Mouse (Mus musculus) midbrain, embryonic 16.5 days (tissue): Measurements from ENCODE around the gene Rit1. TPM values are rescaled to one million over a fixed set of nuclear protein-coding genes. Genes with fewer than 3 reads are reported as not detected.
"Not testable (repeated sequence)": the region's sequence is repeated elsewhere in the genome, so short reads cannot be mapped to it uniquely, and the experiment has no call there.

ENCODE experiments used
- ATAC-seq: fragments of 200-750 bp; cut with Nextera tagmentation; 2 replicates; pipeline ENCODE4 v1.8.0; 2017; ENCODE audit warnings: moderate TSS enrichment
- H3K27ac ChIP-seq: fragments of 300-500 bp; sonication (generic); 2 replicates; pipeline ENCODE4 v1.5.1; 2014; ENCODE audit warnings: mild to moderate bottlenecking, low read length, mixed read lengths
- H3K27me3 ChIP-seq: fragments of 300-500 bp; sonication (generic); 2 replicates; pipeline ENCODE4 v1.6.1; 2014; ENCODE audit warnings: low read depth, low read length, mixed read lengths; ENCODE audit not compliant: control insufficient read depth, insufficient read depth
- H3K36me3 ChIP-seq: fragments of 300-500 bp; sonication (generic); 2 replicates; pipeline ENCODE4 v1.6.1; 2014; ENCODE audit warnings: mild to moderate bottlenecking, low read length, moderate library complexity, mixed read lengths; ENCODE audit not compliant: control insufficient read depth, insufficient read depth
- H3K4me1 ChIP-seq: fragments of 300-500 bp; sonication (generic); 2 replicates; pipeline ENCODE4 v1.6.1; 2014; ENCODE audit warnings: mild to moderate bottlenecking, low read length, mixed read lengths; ENCODE audit not compliant: control insufficient read depth, insufficient read depth
- H3K4me2 ChIP-seq: fragments of 300-500 bp; sonication (generic); 2 replicates; pipeline ENCODE4 v1.6.1; 2014; ENCODE audit warnings: mild to moderate bottlenecking, low read length, mixed read lengths
- H3K4me3 ChIP-seq: fragments of 300-500 bp; sonication (generic); 2 replicates; pipeline ENCODE4 v1.5.1; 2014; ENCODE audit warnings: low read depth, mild to moderate bottlenecking, low read length, moderate library complexity, mixed read lengths
- H3K9ac ChIP-seq: fragments of 300-500 bp; sonication (generic); 2 replicates; pipeline ENCODE4 v1.6.1; 2014; ENCODE audit warnings: low read depth, low read length, mixed read lengths
- H3K9me3 ChIP-seq: fragments of 300-500 bp; sonication (generic); replicated peaks from 2 replicates; pipeline ENCODE4 v1.6.1; 2014; ENCODE audit warnings: mild to moderate bottlenecking, low read length, mixed read lengths; ENCODE audit not compliant: control insufficient read depth, poor library complexity, severe bottlenecking
- WGBS: fragments of 180-500 bp; shearing (Covaris S2); extraction: QIAGEN DNeasy Blood & Tissue Kit; methylation state at CpG from one replicate; pipeline ENCODE4 v1.1.7; 2014; 5-methylcytosine and 5-hydroxymethylcytosine counted together
- polyA plus RNA-seq: library from polyadenylated mRNA; unstranded; fragments of >200 nt; fragmentation: Nextera tagmentation; extraction: Ambion mirVana; gene quantifications from 2 replicates; pipeline ENCODE4 v1.2.1, GENCODE M21; 2015

Rit1 gene
- polyA plus RNA-seq, 1 experiment from 2014 or later: 65.6 TPM

GRCm38 (mm10) chr3:88689079-88689478 is 27.6 kb upstream of the Rit1 start:
- Histone ChIP-seq H3K27ac (no peak overlapping the region), H3K9ac (no peak overlapping the region), H3K9me3 (no peaks in the 10 kb centered on the region), H3K36me3 (peaks cover 26% of the 10 kb centered on the region), H3K4me2 (no peak overlapping the region), H3K4me3 (no peak overlapping the region), H3K4me1 (peaks cover 21% of the 10 kb centered on the region), H3K27me3 (no peaks in the 10 kb centered on the region)
- ATAC-seq: no peak
- WGBS: 93% methylated on average over 5 of the region's 5 CpGs

- Histone ChIP-seq H3K4me3 (no peak overlapping the region), H3K4me1 (no peaks in the 10 kb centered on the region), H3K27me3 (no peaks in the 10 kb centered on the region), H3K27ac (no peak overlapping the region), H3K9me3 (no peaks in the 10 kb centered on the region), H3K36me3 (peaks cover 51% of the 10 kb centered on the region), H3K4me2 (no peak overlapping the region), H3K9ac (no peak overlapping the region)
- ATAC-seq: no peak
Observed at GRCm38 (mm10) chr3:88695545-88695944, 21.1 kb upstream of the Rit1 start.

GRCm38 (mm10) chr3:88698051-88698450 is 18.6 kb upstream of the Rit1 start:
- WGBS: 92% methylated on average over 1 of the region's 1 CpGs
- ATAC-seq: no peak

GRCm38 (mm10) chr3:88698834-88699233 is 17.8 kb upstream of the Rit1 start:
- Histone ChIP-seq H3K36me3 (peaks cover 51% of the 10 kb centered on the region), H3K4me1 (no peaks in the 10 kb centered on the region), H3K27me3 (no peaks in the 10 kb centered on the region), H3K4me3 (no peak overlapping the region), H3K4me2 (no peak overlapping the region), H3K27ac (no peak overlapping the region), H3K9me3 (no peaks in the 10 kb centered on the region), H3K9ac (no peak overlapping the region)
- 95% methylated on average over 6 of the region's 6 CpGs for WGBS
- no peak for ATAC-seq

More at GRCm38 (mm10) chr3:88698051-88698450, 18.6 kb upstream of the Rit1 start:
- H3K9ac ChIP-seq: no peak overlapping the region
- peaks cover 55% of the 10 kb centered on the region for H3K36me3 ChIP-seq
- no peaks in the 10 kb centered on the region for H3K9me3 ChIP-seq
- no peak overlapping the region for H3K4me2 ChIP-seq
- H3K27ac ChIP-seq: no peak overlapping the region
- no peaks in the 10 kb centered on the region for H3K4me1 ChIP-seq
- H3K27me3 ChIP-seq: no peaks in the 10 kb centered on the region
- no peak overlapping the region for H3K4me3 ChIP-seq

GRCm38 (mm10) chr3:88700247-88700646 is 16.4 kb upstream of the Rit1 start:
- WGBS: 92% methylated on average over 3 of the region's 3 CpGs

GRCm38 (mm10) chr3:88701222-88701621 is 15.4 kb upstream of the Rit1 start:
- Histone ChIP-seq H3K4me2 (no peak overlapping the region), H3K36me3 (peaks cover 56% of the 10 kb centered on the region), H3K9me3 (no peaks in the 10 kb centered on the region), H3K27me3 (no peaks in the 10 kb centered on the region), H3K27ac (no peak overlapping the region), H3K9ac (no peak overlapping the region), H3K4me1 (no peaks in the 10 kb centered on the region), H3K4me3 (no peak overlapping the region)
- WGBS: 84% methylated on average over 3 of the region's 3 CpGs
- ATAC-seq: no peak

More at GRCm38 (mm10) chr3:88700247-88700646, 16.4 kb upstream of the Rit1 start:
- Histone ChIP-seq H3K27me3 (no peaks in the 10 kb centered on the region), H3K27ac (no peak overlapping the region), H3K4me1 (no peaks in the 10 kb centered on the region), H3K9me3 (no peaks in the 10 kb centered on the region), H3K4me2 (no peak overlapping the region), H3K9ac (no peak overlapping the region), H3K4me3 (no peak overlapping the region), H3K36me3 (peaks cover 52% of the 10 kb centered on the region)
- ATAC-seq: no peak

- no peak overlapping the region for H3K27ac ChIP-seq
- ATAC-seq: no peak
- H3K27me3 ChIP-seq: no peaks in the 10 kb centered on the region
- H3K4me1 ChIP-seq: peaks cover 10% of the 10 kb centered on the region
- H3K4me3 ChIP-seq: no peak overlapping the region
- WGBS: 97% methylated on average over 4 of the region's 4 CpGs
- no peak overlapping the region for H3K4me2 ChIP-seq
- no peaks in the 10 kb centered on the region for H3K9me3 ChIP-seq
- peaks cover 30% of the 10 kb centered on the region for H3K36me3 ChIP-seq
- no peak overlapping the region for H3K9ac ChIP-seq
Observed at GRCm38 (mm10) chr3:88713709-88714108, 2.9 kb upstream of the Rit1 start.

GRCm38 (mm10) chr3:88714725-88715124 is 1.9 kb upstream of the Rit1 start:
- Histone ChIP-seq H3K36me3 (peaks cover 24% of the 10 kb centered on the region), H3K27ac (no peak overlapping the region), H3K4me1 (peaks cover 10% of the 10 kb centered on the region), H3K9ac (no peak overlapping the region), H3K4me3 (no peak overlapping the region), H3K4me2 (no peak overlapping the region), H3K27me3 (no peaks in the 10 kb centered on the region), H3K9me3 (no peaks in the 10 kb centered on the region)
- WGBS: 80% methylated on average over 2 of the region's 2 CpGs
- no peak for ATAC-seq

- not testable (repeated sequence) for H3K27ac ChIP-seq, H3K4me1 ChIP-seq, ATAC-seq, H3K4me2 ChIP-seq, H3K9ac ChIP-seq, H3K4me3 ChIP-seq, H3K27me3 ChIP-seq, H3K9me3 ChIP-seq
- 90% methylated on average over 5 of the region's 5 CpGs for WGBS
- peaks cover 20% of the 10 kb centered on the region for H3K36me3 ChIP-seq
Observed at GRCm38 (mm10) chr3:88715716-88716115, 922 bp upstream of the Rit1 start.
